Mouse (Mus musculus): Measurements from ENCODE around the gene Ankrd65. TPM values are rescaled to one million over a fixed set of nuclear protein-coding genes. Genes with fewer than 3 reads are reported as not detected.
A peak's percentile ranks its signal among the peaks of the same experiment; 100 is the strongest.

The Ankrd65 gene
- polyA plus RNA-seq, 1 experiment from 2014 or later, result not detected

DNA sequence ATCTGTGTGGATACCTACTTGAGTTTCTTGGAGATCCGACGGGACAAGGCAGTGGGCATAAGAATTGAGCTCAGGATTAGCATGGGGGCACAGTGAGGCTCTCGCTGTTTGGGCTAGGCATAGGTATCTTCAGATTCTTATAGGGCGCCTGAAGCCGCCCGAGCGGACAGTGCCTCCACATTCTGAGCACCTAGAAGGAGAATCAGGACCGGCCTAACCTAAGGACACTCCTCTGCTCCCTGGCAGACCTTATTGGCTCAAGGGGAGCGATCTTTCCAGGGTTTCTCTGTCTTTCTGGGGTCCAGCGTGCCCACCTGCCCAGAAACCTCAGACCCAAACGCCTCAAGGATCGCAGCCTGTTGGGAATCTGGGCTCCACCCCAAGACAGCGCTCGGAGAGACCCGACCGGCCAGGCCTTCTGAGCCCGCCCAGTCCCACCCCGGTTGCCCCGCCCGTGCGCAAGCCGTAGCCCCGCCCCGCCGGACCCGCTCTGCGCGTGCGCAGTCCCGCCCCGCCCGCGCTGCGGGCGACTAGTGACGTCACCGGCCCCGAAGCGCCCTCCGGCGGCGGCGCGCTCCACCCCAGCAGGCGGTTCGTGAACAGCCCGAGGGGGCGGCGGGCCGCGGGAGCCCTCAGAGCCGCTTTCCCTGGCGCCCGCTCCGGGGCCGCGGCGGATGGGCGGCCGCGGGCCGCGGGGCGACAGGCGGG, 56.8 kb downstream of the Ankrd65 start, which contains the start of gene Dvl1:
TSS of gene Dvl1 (plus strand) at position 532 of the 708 bp plus-strand sequence.
- Histone ChIP-seq H3K9ac (peak within 1 kb of the TSS; percentile 95), H3K36me3 (no peaks in the 10 kb centered on the region), H3K4me2 (peak within 1 kb of the TSS; percentile 97), H3K4me1 (replicated peaks) (peaks cover 54% of the 10 kb centered on the region), H3K27ac (peak within 1 kb of the TSS; percentile 90), H3K27me3 (peaks cover 5% of the 10 kb centered on the region), H3K4me3 (peak within 1 kb of the TSS; percentile 92), H3K9me3 (no peaks in the 10 kb centered on the region)
- 3% methylated on average over 51 of the region's 65 CpGs for WGBS
- peak; percentile 87 for ATAC-seq (ENCODE audit: low FRiP score)

DNA sequence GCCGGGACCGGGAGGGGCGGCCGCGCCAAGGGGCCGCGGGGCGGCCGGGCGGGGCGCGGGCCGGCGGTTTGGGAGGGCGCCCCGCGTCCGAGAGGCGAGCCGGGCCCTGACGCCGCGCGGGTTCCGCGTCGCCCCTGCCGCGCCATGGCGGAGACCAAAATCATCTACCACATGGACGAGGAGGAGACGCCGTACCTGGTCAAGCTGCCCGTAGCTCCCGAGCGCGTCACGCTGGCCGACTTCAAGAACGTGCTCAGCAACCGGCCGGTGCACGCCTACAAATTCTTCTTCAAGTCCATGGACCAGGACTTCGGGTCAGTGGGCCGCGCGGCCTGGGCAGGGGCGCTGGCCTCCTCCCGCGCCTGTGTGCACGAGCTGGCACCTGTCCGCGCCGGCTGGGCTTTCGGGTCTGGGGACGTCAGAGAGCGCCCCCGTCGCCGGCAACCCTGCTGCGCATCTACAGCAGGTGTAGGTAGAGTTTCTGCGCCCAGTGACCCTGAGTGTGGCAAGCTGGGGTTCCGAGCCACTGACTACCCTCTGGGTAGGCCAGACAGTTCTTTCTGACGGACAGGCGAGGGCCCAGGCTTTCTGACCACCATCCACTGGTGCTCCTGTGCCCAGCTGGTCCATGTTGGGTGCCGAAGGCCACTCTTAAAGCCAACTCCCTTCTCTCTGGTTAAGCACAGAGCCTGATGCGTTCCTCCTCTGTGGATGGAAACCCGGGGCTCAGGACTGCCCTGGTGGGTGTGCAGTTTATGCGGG, 57.5 kb downstream of the Ankrd65 start:
- Histone ChIP-seq H3K4me3 (peak overlapping the region; percentile 92), H3K36me3 (no peaks in the 10 kb centered on the region; the same call in 1 of the 2 replicates), H3K9ac (peak overlapping the region; percentile 95), H3K27me3 (peaks cover under 1% of the 10 kb centered on the region; the same call in 1 of the 2 replicates), H3K4me2 (peak overlapping the region; percentile 97), H3K27ac (peak overlapping the region; percentile 90), H3K4me1 (replicated peaks) (peaks cover 60% of the 10 kb centered on the region), H3K9me3 (no peaks in the 10 kb centered on the region)
- ATAC-seq (ENCODE audit: low FRiP score), result peak; percentile 55
- 1% methylated on average over 57 of the region's 69 CpGs for WGBS

DNA sequence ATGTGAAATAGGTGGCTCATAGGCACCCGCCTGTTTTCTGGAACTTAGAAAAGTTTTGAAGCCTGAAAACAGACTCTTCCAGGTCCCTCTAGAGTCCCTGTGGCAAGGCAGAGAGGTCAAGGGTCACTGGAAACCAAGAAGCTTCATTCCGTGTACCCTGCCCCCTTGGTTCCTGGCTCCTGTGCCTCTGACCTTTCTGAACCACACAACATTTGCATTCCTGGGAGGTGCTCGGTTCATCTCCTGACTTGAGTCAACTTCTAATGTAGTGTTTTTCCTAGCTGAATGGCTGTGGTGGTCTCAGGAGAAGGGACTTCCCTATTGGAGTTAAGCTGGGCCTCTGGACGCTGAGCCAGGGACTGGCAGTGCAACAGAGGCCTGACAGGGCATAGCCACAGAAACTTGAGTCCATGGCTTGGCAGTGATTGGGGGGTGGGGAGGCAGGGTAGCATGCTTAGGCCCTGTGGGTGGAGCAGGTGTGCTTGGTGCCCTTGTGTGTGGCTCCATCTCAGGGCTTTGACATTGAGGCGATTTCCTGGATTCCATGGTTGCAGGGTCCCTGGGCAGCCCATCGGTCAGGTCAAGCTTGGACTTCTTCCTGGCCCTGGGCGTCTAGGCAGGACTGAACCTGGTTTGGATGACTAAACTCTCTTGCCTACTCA, 58.3 kb downstream of the Ankrd65 start:
- no peak for ATAC-seq (ENCODE audit: low FRiP score)
- H3K4me2 ChIP-seq, result peak overlapping the region; percentile 97
- H3K9me3 ChIP-seq, result no peaks in the 10 kb centered on the region
- peaks cover 7% of the 10 kb centered on the region for H3K36me3 ChIP-seq
- peak overlapping the region; percentile 92 for H3K4me3 ChIP-seq
- 59% methylated on average over 7 of the region's 7 CpGs for WGBS
- peaks cover 60% of the 10 kb centered on the region for H3K4me1 ChIP-seq (replicated peaks)
- no peak overlapping the region for H3K27ac ChIP-seq
- H3K27me3 ChIP-seq, result no peaks in the 10 kb centered on the region
- peak overlapping the region; percentile 95 for H3K9ac ChIP-seq

Small RNA genes lying within 50 kb of the gene (microRNA-seq; reads per million reads assigned to microRNA genes)
- gene Gm27743, result not detected

Other genes with a start within 250 kb of the Ankrd65 start
- 82.5 and 84.5 TPM in 2 replicates for gene Nadk, start 228.1 kb upstream of the Ankrd65 start, polyA plus RNA-seq (2015; fragmentation: Nextera tagmentation; extraction: Ambion mirVana)
- gene Slc35e2, start 189.0 kb upstream of the Ankrd65 start, polyA plus RNA-seq (2015; fragmentation: Nextera tagmentation; extraction: Ambion mirVana), result 15.1 and 15.9 TPM in 2 replicates
- gene Cdk11b, start 165.6 kb upstream of the Ankrd65 start, polyA plus RNA-seq (2015; fragmentation: Nextera tagmentation; extraction: Ambion mirVana), result 65.2 and 65.8 TPM in 2 replicates
- gene Gm10563, start 145.0 kb upstream of the Ankrd65 start, polyA plus RNA-seq (2015; fragmentation: Nextera tagmentation; extraction: Ambion mirVana), result not detected in 2 replicates
- 3.9 and 4.5 TPM in 2 replicates for gene Mmp23, start 137.1 kb upstream of the Ankrd65 start, polyA plus RNA-seq (2015; fragmentation: Nextera tagmentation; extraction: Ambion mirVana)
- gene Mib2, start 121.2 kb upstream of the Ankrd65 start, polyA plus RNA-seq (2015; fragmentation: Nextera tagmentation; extraction: Ambion mirVana), result 39.4 and 40.3 TPM in 2 replicates
- gene Fndc10, start 96.1 kb upstream of the Ankrd65 start, polyA plus RNA-seq (2015; fragmentation: Nextera tagmentation; extraction: Ambion mirVana), result 7.5 and 7.9 TPM in 2 replicates
- gene Ssu72, start 85.6 kb upstream of the Ankrd65 start, polyA plus RNA-seq (2015; fragmentation: Nextera tagmentation; extraction: Ambion mirVana), result 171 and 177 TPM in 2 replicates
- 11.6 and 12.0 TPM in 2 replicates for gene Tmem240, start 55.6 kb upstream of the Ankrd65 start, polyA plus RNA-seq (2015; fragmentation: Nextera tagmentation; extraction: Ambion mirVana)
- gene Atad3a, start 29.3 kb upstream of the Ankrd65 start, polyA plus RNA-seq (2015; fragmentation: Nextera tagmentation; extraction: Ambion mirVana), result 78.1 and 82.3 TPM in 2 replicates
- gene Vwa1, start 15.7 kb upstream of the Ankrd65 start, polyA plus RNA-seq (2015; fragmentation: Nextera tagmentation; extraction: Ambion mirVana), result 23.2 and 24.4 TPM in 2 replicates
- 0.49 and 0.62 TPM in 2 replicates for gene Tmem88b, start 4.6 kb upstream of the Ankrd65 start, polyA plus RNA-seq (2015; fragmentation: Nextera tagmentation; extraction: Ambion mirVana)
- gene Mrpl20, start 12.4 kb downstream of the Ankrd65 start, polyA plus RNA-seq (2015; fragmentation: Nextera tagmentation; extraction: Ambion mirVana), result 253 and 261 TPM in 2 replicates
- gene Ccnl2, start 22.1 kb downstream of the Ankrd65 start, polyA plus RNA-seq (2015; fragmentation: Nextera tagmentation; extraction: Ambion mirVana), result 171 and 173 TPM in 2 replicates
- gene Aurkaip1, start 40.8 kb downstream of the Ankrd65 start, polyA plus RNA-seq (2015; fragmentation: Nextera tagmentation; extraction: Ambion mirVana), result 142 and 148 TPM in 2 replicates
- gene Mxra8, start 49.2 kb downstream of the Ankrd65 start, polyA plus RNA-seq (2015; fragmentation: Nextera tagmentation; extraction: Ambion mirVana), result 30.8 and 34.4 TPM in 2 replicates
- gene Dvl1, start 57.0 kb downstream of the Ankrd65 start, polyA plus RNA-seq (2015; fragmentation: Nextera tagmentation; extraction: Ambion mirVana), result 7.8 and 8.5 TPM in 2 replicates
- gene Tas1r3, start 72.9 kb downstream of the Ankrd65 start, polyA plus RNA-seq (2015; fragmentation: Nextera tagmentation; extraction: Ambion mirVana), result 0.47 and 0.57 TPM in 2 replicates
- gene Cptp, start 79.0 kb downstream of the Ankrd65 start, polyA plus RNA-seq (2015; fragmentation: Nextera tagmentation; extraction: Ambion mirVana), result 23.3 and 24.1 TPM in 2 replicates
- 74.8 and 79.2 TPM in 2 replicates for gene Ints11, start 79.1 kb downstream of the Ankrd65 start, polyA plus RNA-seq (2015; fragmentation: Nextera tagmentation; extraction: Ambion mirVana)
- 52.6 and 54.8 TPM in 2 replicates for gene Pusl1, start 101.3 kb downstream of the Ankrd65 start, polyA plus RNA-seq (2015; fragmentation: Nextera tagmentation; extraction: Ambion mirVana)
- gene Acap3, start 101.4 kb downstream of the Ankrd65 start, polyA plus RNA-seq (2015; fragmentation: Nextera tagmentation; extraction: Ambion mirVana), result 71.0 and 77.0 TPM in 2 replicates
- gene Ube2j2, start 153.4 kb downstream of the Ankrd65 start, polyA plus RNA-seq (2015; fragmentation: Nextera tagmentation; extraction: Ambion mirVana), result 123 and 127 TPM in 2 replicates
- gene C1qtnf12, start 171.9 kb downstream of the Ankrd65 start, polyA plus RNA-seq (2015; fragmentation: Nextera tagmentation; extraction: Ambion mirVana), result 9.2 and 12.3 TPM in 2 replicates
- 26.6 and 27.6 TPM in 2 replicates for gene B3galt6, start 202.2 kb downstream of the Ankrd65 start, polyA plus RNA-seq (2015; fragmentation: Nextera tagmentation; extraction: Ambion mirVana)
- 126 and 127 TPM in 2 replicates for gene Sdf4, start 202.4 kb downstream of the Ankrd65 start, polyA plus RNA-seq (2015; fragmentation: Nextera tagmentation; extraction: Ambion mirVana)
- 0.55 and 1.0 TPM in 2 replicates for gene Tnfrsf4, start 223.4 kb downstream of the Ankrd65 start, polyA plus RNA-seq (2015; fragmentation: Nextera tagmentation; extraction: Ambion mirVana)
- 2.3 and 2.9 TPM in 2 replicates for gene Tnfrsf18, start 235.7 kb downstream of the Ankrd65 start, polyA plus RNA-seq (2015; fragmentation: Nextera tagmentation; extraction: Ambion mirVana)